Mouse (Mus musculus) cortical plate, adult 2 months (tissue): ENCODE results near the gene Igbp1b. TPM values are rescaled to one million over a fixed set of nuclear protein-coding genes. Genes with fewer than 3 reads are reported as not detected.

ENCODE experiments used
- H3K27ac ChIP-seq: fragments of 200-500 bp; 2 replicates; pipeline ENCODE4 v1.5.1; 2012; ENCODE audit warnings: low read length, control low read depth, inconsistent platforms; ENCODE audit not compliant: insufficient read depth
- H3K4me1 ChIP-seq: fragments of 200-500 bp; 2 replicates; pipeline ENCODE4 v1.6.1; 2011; ENCODE audit warnings: low read length; ENCODE audit not compliant: control insufficient read depth, insufficient read depth
- H3K4me3 ChIP-seq: fragments of 200-500 bp; 2 replicates; pipeline ENCODE4 v1.5.1; 2011; ENCODE audit warnings: mild to moderate bottlenecking, low read length, control low read depth; ENCODE audit not compliant: insufficient read depth
- CTCF ChIP-seq: fragments of 200-500 bp; IDR thresholded peaks from 2 replicates; pipeline ENCODE4 v1.5.1; 2011; ENCODE audit warnings: mild to moderate bottlenecking, control low read depth, low read length; ENCODE audit not compliant: insufficient read depth; ENCODE audit errors: extremely low read depth
- POLR2A ChIP-seq: fragments of 200-500 bp; IDR thresholded peaks from 2 replicates; pipeline ENCODE4 v1.6.1; 2011; ENCODE audit warnings: mild to moderate bottlenecking, low read length, control low read depth; ENCODE audit not compliant: insufficient read depth; ENCODE audit errors: extremely low read depth
- polyA plus RNA-seq: library from polyadenylated mRNA; depleted of rRNA; stranded (reverse); fragments of >200 nt; gene quantifications from 2 replicates; pipeline ENCODE4 v1.2.3, GENCODE M21; 2012; rRNA removed

The Igbp1b gene
- 0.17 and 0.25 TPM in 2 replicates for polyA plus RNA-seq

DNA sequence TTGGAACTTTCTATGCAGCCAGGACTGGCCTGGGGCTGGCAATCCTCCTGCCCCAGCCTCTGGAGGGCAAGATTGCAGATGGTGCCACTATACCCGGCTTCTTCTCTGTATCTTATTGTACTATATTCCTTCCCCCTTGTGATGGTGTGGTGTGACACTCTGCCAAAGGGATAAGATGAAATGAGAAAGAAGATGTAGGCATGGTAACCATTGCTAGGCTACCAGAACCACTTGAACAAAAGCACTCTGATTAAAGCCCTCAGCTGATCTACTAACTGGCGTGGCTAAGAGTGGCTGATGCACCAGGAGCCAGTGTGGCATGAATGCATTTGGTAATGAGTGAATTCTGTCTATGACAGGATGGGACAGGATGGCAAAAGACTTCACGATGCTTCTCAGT, at the start of gene Igbp1b:
TSS of gene Igbp1b (minus strand) at position 29 of the 400 bp plus-strand sequence.
- no peak for TF ChIP-seq CTCF
- TF ChIP-seq POLR2A, result no peak

DNA sequence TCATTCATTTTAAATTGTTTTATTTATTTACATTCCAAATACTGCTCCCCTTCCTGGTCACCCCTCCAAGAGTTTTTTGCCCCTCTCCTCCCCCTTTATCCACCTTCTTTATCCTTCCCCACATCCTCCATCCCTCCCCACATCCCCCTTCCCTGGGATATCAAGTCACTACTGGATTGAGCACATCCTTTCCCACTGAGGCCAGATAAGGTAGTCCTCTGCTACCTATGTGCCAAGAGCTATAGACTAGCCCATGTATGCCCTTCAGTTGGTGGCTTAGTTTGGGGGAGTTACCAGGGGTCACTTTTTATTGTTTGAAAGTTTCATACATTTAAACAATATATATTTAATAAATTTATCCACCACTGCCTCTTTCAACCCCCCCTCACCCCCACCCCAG, 24.6 kb upstream of the Igbp1b start:
- H3K4me1 ChIP-seq, result no peaks in the 10 kb centered on the region
- no peak overlapping the region for H3K27ac ChIP-seq
- no peak for TF ChIP-seq POLR2A
- TF ChIP-seq CTCF, result no peak
- no peak overlapping the region for H3K4me3 ChIP-seq

More for the DNA sequence above, at the start of gene Igbp1b:
- no peak within 1 kb of the TSS for H3K4me3 ChIP-seq
- no peak within 1 kb of the TSS for H3K27ac ChIP-seq
- no peaks in the 10 kb centered on the region for H3K4me1 ChIP-seq

GRCm38 (mm10) chr6:138672704-138673141, 14.4 kb upstream of the Igbp1b start:
- TF ChIP-seq POLR2A (no peak), CTCF (no peak)

GRCm38 (mm10) chr6:138665416-138665815, 7.1 kb upstream of the Igbp1b start:
- H3K4me1 ChIP-seq, result no peaks in the 10 kb centered on the region
- H3K27ac ChIP-seq, result no peak overlapping the region
- no peak overlapping the region for H3K4me3 ChIP-seq
- TF ChIP-seq POLR2A (no peak), CTCF (no peak)

More at GRCm38 (mm10) chr6:138672704-138673141, 14.4 kb upstream of the Igbp1b start:
- Histone ChIP-seq H3K27ac (no peak overlapping the region), H3K4me1 (no peaks in the 10 kb centered on the region), H3K4me3 (no peak overlapping the region)

DNA sequence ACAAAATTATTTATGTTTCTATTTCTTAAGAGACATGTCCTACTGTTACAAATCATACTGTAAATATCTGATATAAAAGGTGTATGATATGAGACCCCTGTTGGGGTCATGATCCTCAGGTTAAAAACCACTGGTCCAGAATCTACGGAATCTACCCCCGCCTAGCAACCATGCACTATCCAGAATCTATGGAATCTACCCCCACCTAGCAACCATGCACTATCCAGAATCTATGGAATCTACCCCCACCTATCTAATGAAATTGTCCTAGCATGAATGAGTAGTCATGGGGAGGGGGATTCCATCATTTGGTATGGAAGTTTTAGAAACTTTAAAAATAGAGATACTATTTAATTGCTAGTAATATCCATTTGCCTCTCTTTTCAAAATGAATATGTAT, 12.7 kb downstream of the Igbp1b start:
- Histone ChIP-seq H3K4me3 (no peak overlapping the region), H3K4me1 (no peaks in the 10 kb centered on the region), H3K27ac (no peak overlapping the region)
- TF ChIP-seq POLR2A, result no peak
- no peak for TF ChIP-seq CTCF

DNA sequence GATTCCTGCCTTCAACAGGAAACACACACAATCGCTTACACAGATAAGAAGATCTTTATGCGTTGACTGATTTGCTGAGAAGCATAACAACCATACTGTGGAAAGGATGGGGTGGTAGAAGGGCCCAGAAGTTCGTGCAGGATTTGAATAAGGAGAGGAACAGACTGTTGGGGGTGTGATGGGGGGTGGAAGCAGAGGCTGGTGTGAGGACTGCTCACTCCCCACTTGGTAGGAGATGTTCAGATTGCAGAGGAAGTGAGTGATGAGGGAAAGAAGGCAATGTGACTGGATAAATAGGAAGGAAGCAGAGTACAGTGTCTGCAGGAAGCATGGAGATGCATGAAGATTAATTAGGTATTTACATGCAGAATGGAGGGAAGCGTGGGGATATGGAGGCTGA, 19.0 kb downstream of the Igbp1b start:
- Histone ChIP-seq H3K4me1 (no peaks in the 10 kb centered on the region), H3K27ac (no peak overlapping the region), H3K4me3 (no peak overlapping the region)
- TF ChIP-seq POLR2A (no peak), CTCF (no peak)

DNA sequence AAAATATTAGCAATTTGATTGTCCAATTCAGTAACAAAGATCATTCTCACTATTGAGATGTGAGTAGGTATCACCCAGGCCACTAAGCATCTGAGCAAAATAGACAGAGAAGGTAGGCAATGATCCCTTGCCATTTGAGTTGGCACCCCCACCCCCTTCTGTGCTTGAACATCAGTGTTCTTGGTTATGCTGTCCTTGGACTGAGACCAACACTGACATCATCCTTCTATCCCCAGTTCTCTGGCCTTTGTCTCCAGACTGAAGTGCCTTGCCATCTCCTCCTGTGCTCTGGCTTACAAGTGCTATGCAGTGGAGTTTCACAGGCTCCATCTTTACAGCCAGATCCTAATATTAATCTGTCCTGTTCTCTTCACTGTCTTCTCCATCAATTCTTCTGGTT, 37.6 kb downstream of the Igbp1b start:
- Histone ChIP-seq H3K4me3 (no peak overlapping the region), H3K4me1 (no peaks in the 10 kb centered on the region), H3K27ac (no peak overlapping the region)
- TF ChIP-seq CTCF, result no peak
- TF ChIP-seq POLR2A, result no peak

GRCm38 (mm10) chr6:138618396-138618795, 39.9 kb downstream of the Igbp1b start:
- H3K27ac ChIP-seq, result no peak overlapping the region
- H3K4me3 ChIP-seq, result no peak overlapping the region
- no peak for TF ChIP-seq CTCF
- no peak for TF ChIP-seq POLR2A
- H3K4me1 ChIP-seq, result no peaks in the 10 kb centered on the region

Other genes starting within 250 kb of the Igbp1b start
- 73.5 and 88.8 TPM in 2 replicates for gene Lmo3, start 76.6 kb downstream of the Igbp1b start, polyA plus RNA-seq